Mouse (Mus musculus) liver, postnatal 0 days (tissue): ENCODE data around the gene Rps10. TPM values are rescaled to one million over a fixed set of nuclear protein-coding genes. Genes with fewer than 3 reads are reported as not detected.
A peak's percentile ranks its signal among the peaks of the same experiment; 100 is the strongest.

ENCODE experiments used
- ATAC-seq: fragments of 200-750 bp; cut with Nextera tagmentation; 2 replicates; pipeline ENCODE4 v1.8.0; 2017; ENCODE audit warnings: mild to moderate bottlenecking, moderate library complexity
- DNase-seq: peaks from one replicate; pipeline ENCODE4 v3.0.0-alpha.2; 2016
- H3K27ac ChIP-seq: fragments of 300-500 bp; sonication (generic); 2 replicates; pipeline ENCODE4 v1.5.1; 2014; ENCODE audit warnings: antibody characterized with exemption, moderate library complexity, mild to moderate bottlenecking, low read depth
- H3K27me3 ChIP-seq: fragments of 300-500 bp; sonication (generic); 2 replicates; pipeline ENCODE4 v1.6.1; 2014; ENCODE audit warnings: low read length, control low read depth, mixed read lengths; ENCODE audit not compliant: insufficient read depth
- H3K36me3 ChIP-seq: fragments of 300-500 bp; sonication (generic); replicated peaks from 2 replicates; pipeline ENCODE4 v1.6.1; 2014; ENCODE audit warnings: mild to moderate bottlenecking, control low read depth, low read length, moderate library complexity, mixed read lengths; ENCODE audit not compliant: insufficient read depth
- H3K4me1 ChIP-seq: fragments of 300-500 bp; sonication (generic); 2 replicates; pipeline ENCODE4 v1.6.1; 2014; ENCODE audit warnings: antibody characterized with exemption, mild to moderate bottlenecking, control low read depth; ENCODE audit not compliant: insufficient read depth
- H3K4me2 ChIP-seq: fragments of 300-500 bp; sonication (generic); 2 replicates; pipeline ENCODE4 v1.6.1; 2014; ENCODE audit warnings: low read depth, mild to moderate bottlenecking, low read length, moderate library complexity, mixed read lengths
- H3K4me3 ChIP-seq: fragments of 300-500 bp; sonication (generic); 2 replicates; pipeline ENCODE4 v1.5.1; 2014; ENCODE audit warnings: low read depth, low read length
- H3K9ac ChIP-seq: fragments of 300-500 bp; sonication (generic); replicated peaks from 2 replicates; pipeline ENCODE4 v1.6.1; 2014; ENCODE audit warnings: mild to moderate bottlenecking, moderate library complexity
- H3K9me3 ChIP-seq: fragments of 300-500 bp; sonication (generic); 2 replicates; pipeline ENCODE4 v1.6.1; 2016; ENCODE audit warnings: mild to moderate bottlenecking, control low read depth, low read length, mixed read lengths
- CTCF ChIP-seq: sonication (generic); IDR thresholded peaks from 2 replicates; pipeline ENCODE4 v1.5.1; 2016; ENCODE audit warnings: antibody characterized with exemption, low read depth
- EP300 ChIP-seq: IDR thresholded peaks from 2 replicates; pipeline ENCODE4 v1.6.1; 2016; ENCODE audit warnings: antibody characterized with exemption, low read depth, mild to moderate bottlenecking
- WGBS: fragments of 180-500 bp; shearing (Covaris S2); extraction: QIAGEN DNeasy Blood & Tissue Kit; methylation state at CpG from one replicate; pipeline ENCODE4 v1.1.7; 2014; ENCODE audit not compliant: insufficient replicate concordance; 5-methylcytosine and 5-hydroxymethylcytosine counted together
- polyA plus RNA-seq: library from polyadenylated mRNA; unstranded; fragments of >200 nt; fragmentation: Nextera tagmentation; extraction: Ambion mirVana; gene quantifications from 2 replicates; pipeline ENCODE4 v1.2.1, GENCODE M21; 2015

Gene Rps10
- 523 and 535 TPM in 2 replicates for polyA plus RNA-seq

DNA sequence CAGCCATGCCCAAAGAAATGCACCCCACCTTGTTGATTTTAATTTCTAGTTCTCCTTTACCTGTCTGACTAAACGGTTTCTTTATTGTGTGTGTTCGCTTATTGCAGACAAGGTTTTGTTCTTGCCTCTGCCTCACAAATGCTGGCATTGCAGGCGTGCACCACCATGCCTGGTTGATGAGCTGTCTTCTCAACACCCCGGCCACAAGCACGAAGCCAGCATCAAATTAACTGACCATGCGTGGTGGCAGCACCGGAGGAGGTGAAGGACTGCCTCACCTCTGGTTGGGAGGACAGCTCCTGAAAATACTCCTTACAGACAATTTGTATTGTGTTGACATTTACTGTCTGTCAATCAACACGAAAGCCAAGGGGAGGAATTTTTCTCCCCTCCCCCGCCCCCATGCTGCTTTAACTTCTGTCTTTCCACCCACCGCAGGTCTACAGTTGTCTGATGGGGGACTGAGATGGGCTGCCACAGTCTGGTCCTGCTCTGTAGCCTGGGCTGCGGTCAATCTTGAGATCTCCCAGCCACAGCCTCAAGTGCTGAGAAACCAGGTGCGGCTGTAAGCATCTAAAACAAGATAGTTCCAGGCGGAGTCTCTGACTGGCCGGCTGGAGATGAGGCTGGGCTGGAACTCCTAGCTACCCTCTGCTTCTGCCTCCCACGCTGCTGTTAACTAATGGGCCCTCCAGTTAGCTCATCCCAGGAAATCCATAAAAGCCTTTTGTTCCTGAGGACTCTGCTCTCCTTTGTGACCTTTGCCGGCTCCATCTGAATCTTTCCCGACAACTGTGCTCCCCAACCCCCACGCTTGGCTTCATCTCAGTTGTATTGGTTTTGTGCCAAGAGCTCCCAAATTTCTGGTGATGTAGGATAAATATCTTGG is at the start of gene Rps10:
TSS of gene Rps10 (minus strand) at position 538 of the 889 bp plus-strand sequence.
- Histone ChIP-seq H3K27ac (peak within 1 kb of the TSS; percentile 68), H3K4me2 (peak within 1 kb of the TSS; percentile 89), H3K4me1 (peaks cover 19% of the 10 kb centered on the region), H3K4me3 (peak within 1 kb of the TSS; percentile 85), H3K36me3 (peaks cover 24% of the 10 kb centered on the region), H3K27me3 (no peaks in the 10 kb centered on the region), H3K9me3 (no peaks in the 10 kb centered on the region), H3K9ac (peak within 1 kb of the TSS; percentile 88; the same call in 1 of the 2 replicates)
- no peak for TF ChIP-seq CTCF
- no peak for TF ChIP-seq EP300
- WGBS: 60% methylated on average over 18 of the region's 18 CpGs
- ATAC-seq (peak; percentile 16), DNase-seq (peak; percentile 42)

DNA sequence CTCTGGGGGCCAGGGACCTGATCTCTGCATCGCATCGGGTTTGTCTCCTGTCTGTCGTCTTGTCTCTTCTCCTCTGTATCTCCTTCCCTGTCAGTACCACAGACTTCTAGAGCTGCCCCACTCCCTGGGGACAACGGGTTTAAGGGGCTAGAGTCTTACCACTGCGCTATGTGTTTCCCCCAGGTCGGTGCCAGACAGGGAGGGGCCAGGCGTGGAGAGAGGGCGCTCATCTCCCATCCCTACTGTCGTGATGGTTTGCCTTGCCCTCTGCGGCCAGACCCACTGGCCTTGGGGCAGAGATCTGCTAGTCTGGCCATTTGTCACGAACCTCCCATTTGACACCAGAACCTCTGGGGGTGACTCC is 49.1 kb upstream of the Rps10 start:
- H3K4me1 ChIP-seq: no peaks in the 10 kb centered on the region
- no peak overlapping the region for H3K9ac ChIP-seq
- ATAC-seq: no peak
- 0 out of 2 replicates have a peak overlapping the region, but pooled peaks have one; percentile 11 for H3K4me3 ChIP-seq
- H3K9me3 ChIP-seq: no peaks in the 10 kb centered on the region
- H3K27me3 ChIP-seq: peaks cover 46% of the 10 kb centered on the region
- 6% methylated on average over 11 of the region's 11 CpGs for WGBS
- no peak overlapping the region for H3K27ac ChIP-seq
- H3K36me3 ChIP-seq: no peaks in the 10 kb centered on the region
- TF ChIP-seq EP300 (no peak), CTCF (no peak)
- peak overlapping the region; percentile 58 for H3K4me2 ChIP-seq
- DNase-seq: no peak

DNA sequence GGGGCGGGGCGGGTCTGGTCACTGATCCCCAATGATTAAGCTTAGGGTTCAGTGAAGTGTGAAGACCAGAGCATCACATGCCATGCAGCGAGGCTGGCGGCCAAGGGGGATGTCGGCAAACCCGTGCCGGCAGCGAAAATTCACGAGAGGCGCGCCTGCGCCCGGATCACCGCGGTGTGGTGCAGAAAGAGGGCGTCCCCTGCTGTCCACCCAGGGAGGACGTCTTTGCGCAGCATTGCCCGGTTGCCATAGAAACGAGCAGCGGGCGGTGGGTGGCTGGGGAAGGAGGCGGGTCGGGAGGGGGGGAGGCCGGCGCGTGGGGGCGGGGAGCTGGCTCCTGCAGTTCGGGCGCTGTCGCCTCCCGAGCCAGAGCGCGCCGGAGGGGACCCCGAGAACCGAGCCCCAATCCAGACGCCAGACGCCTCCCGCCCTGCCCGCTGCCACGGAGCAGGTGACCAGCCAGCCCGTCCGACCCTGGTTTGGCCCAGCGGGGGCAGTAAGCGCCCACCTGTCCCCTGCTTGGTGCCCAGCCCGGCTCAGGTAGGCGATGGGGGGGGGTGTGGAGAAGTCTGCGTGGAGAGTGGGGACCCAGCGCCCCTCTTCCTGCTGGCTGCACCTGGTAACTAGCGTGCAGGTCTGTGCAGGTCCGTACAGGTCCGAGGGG is 48.5 kb upstream of the Rps10 start:
- 3% methylated on average over 43 of the region's 53 CpGs for WGBS
- ATAC-seq (peak; percentile 29; the same call in 1 of the 2 replicates), DNase-seq (peak; percentile 44)
- Histone ChIP-seq H3K4me2 (peak overlapping the region; percentile 58), H3K9me3 (no peaks in the 10 kb centered on the region), H3K9ac (no peak overlapping the region), H3K36me3 (no peaks in the 10 kb centered on the region), H3K27me3 (peaks cover 46% of the 10 kb centered on the region), H3K4me3 (peak overlapping the region; percentile 11), H3K4me1 (no peaks in the 10 kb centered on the region), H3K27ac (no peak overlapping the region)
- TF ChIP-seq EP300 (no peak), CTCF (peak; percentile 53)

DNA sequence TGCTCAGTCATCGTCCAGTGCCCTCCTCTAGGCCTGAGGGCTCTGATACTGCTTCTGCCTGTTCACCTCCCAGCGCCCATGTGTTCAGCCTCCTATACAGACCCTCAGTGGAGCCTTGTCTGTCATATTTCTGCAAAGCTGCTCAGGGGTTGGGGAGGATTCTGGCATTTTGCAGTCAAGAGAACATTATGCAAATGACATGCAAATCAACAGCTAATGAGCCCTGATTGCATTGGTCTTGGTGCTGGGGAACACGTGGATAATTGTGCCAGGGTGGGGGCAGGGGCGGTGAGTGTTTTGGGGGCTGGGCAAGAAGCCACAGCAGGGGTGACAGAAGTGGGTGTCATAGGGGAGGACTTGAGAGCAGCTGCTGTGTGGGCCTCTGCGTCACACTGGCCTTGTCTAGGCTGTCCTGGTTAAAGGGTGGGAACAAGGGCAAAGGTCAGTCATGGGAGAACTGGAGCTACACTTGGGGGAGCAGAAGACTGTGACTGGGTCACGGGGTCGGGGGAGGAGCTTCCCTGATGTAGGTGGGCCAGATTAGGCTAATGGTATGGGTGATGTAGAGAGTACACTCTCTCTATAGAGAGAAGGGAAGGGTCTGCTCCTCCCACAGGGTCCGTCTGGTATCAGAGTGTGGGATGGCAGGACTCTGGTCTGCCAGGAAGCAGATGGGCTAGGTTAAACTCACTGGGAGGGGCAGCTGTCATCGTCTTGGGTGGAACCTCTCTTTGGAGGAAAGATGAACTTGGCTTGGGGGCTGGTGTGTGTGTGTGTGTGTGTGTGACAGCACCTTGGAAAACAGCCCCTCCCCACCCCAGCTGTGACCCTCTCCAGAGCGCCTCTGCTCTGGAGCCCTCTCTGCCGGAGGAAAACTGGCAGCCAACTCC is 42.7 kb upstream of the Rps10 start:
- Histone ChIP-seq H3K9me3 (no peaks in the 10 kb centered on the region), H3K27me3 (peaks cover 9% of the 10 kb centered on the region), H3K4me3 (no peak overlapping the region), H3K9ac (no peak overlapping the region), H3K4me1 (no peaks in the 10 kb centered on the region), H3K4me2 (no peak overlapping the region), H3K27ac (no peak overlapping the region), H3K36me3 (no peaks in the 10 kb centered on the region)
- WGBS: 53% methylated on average over 11 of the region's 11 CpGs
- peak; percentile 23; the same call in 1 of the 2 replicates for ATAC-seq
- TF ChIP-seq EP300: no peak
- no peak for TF ChIP-seq CTCF
- DNase-seq: no peak

DNA sequence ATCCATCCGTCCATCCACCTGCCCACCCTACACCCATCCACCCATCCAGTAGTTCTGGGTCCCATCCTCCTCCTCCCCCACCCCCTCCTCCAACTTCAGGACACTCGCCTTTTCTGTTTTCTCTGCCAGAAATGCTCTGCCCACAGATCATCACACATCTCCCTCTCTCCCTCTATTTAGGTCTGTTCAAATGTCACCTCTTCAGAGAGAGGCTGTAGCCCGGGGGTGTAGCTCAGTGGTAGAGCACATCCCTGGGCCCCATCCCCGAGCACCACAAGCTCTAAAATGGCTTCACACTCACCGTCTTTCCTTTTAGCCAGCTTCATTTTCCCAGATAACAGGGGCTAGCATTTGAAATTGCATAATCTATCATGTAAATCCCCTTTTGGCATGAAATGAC is 41.3 kb upstream of the Rps10 start:
- DNase-seq (no peak), ATAC-seq (no peak)
- H3K4me3 ChIP-seq: no peak overlapping the region
- H3K9me3 ChIP-seq: no peaks in the 10 kb centered on the region
- no peaks in the 10 kb centered on the region for H3K27me3 ChIP-seq
- H3K4me2 ChIP-seq: no peak overlapping the region
- no peaks in the 10 kb centered on the region for H3K36me3 ChIP-seq
- H3K9ac ChIP-seq: no peak overlapping the region
- no peak overlapping the region for H3K27ac ChIP-seq
- H3K4me1 ChIP-seq: no peaks in the 10 kb centered on the region
- WGBS: 73% methylated on average over 5 of the region's 5 CpGs
- TF ChIP-seq CTCF: no peak
- TF ChIP-seq EP300: no peak

DNA sequence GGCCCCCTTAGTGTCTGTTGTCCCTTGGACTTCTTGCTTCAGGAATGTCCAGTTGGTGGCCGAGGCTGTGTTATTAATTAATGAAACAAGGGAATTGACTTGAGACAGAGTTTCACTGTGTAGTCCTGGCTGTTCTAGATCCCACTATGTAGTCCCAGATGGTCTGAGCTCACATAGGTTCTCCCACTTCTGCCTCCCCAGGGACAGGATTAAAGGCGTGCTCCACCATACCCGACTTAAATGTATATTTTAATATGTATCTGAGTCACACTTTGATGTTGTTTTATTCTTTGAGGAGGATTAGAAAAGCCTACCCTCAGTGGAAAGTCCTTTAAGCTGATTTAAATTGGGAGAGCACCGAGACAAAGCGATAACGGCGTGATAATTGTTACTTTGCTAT is 39.8 kb upstream of the Rps10 start:
- no peaks in the 10 kb centered on the region for H3K4me1 ChIP-seq
- no peak for TF ChIP-seq EP300
- H3K9me3 ChIP-seq: no peaks in the 10 kb centered on the region
- H3K9ac ChIP-seq: no peak overlapping the region
- WGBS: 72% methylated on average over 7 of the region's 7 CpGs
- H3K4me2 ChIP-seq: no peak overlapping the region
- no peak overlapping the region for H3K27ac ChIP-seq
- no peak for ATAC-seq
- no peak for DNase-seq
- H3K36me3 ChIP-seq: no peaks in the 10 kb centered on the region
- no peak overlapping the region for H3K4me3 ChIP-seq
- no peaks in the 10 kb centered on the region for H3K27me3 ChIP-seq
